Mouse (Mus musculus): ENCODE measurements around the gene Phgdh. TPM values are rescaled to one million over a fixed set of nuclear protein-coding genes. Genes with fewer than 3 reads are reported as not detected.

Gene Phgdh
- polyA plus RNA-seq, 1 experiment from 2014 or later: 206 TPM

DNA sequence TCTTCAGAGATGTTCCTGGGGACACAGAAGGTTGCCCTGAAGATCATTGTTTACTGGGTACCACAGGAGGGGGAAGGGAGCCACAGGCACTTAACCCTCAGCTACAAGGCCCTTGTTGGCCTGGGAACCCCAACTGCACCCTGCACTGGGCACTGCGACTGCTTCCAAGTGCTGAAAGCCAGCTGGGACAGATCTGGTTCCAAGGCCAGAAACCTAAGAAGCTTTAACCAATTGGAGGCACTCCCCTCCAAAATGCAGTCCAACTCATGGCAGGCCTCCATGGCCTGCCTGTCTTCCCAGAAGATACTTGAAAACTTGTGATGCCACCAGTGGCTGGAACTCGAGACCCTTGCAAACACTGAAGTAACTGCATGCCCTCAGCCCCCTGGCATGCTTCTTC lies 24.6 kb downstream of the Phgdh start:
- H3K27ac ChIP-seq: no peak overlapping the region
- WGBS: 89% methylated on average over 2 of the region's 2 CpGs
- no peaks in the 10 kb centered on the region for H3K27me3 ChIP-seq (replicated peaks)
- H3K4me1 ChIP-seq: peaks cover 11% of the 10 kb centered on the region
- no peaks in the 10 kb centered on the region for H3K9me3 ChIP-seq
- H3K4me3 ChIP-seq: no peak overlapping the region
- H3K36me3 ChIP-seq: peaks cover 6% of the 10 kb centered on the region
- no peak for ATAC-seq (ENCODE audit: low FRiP score, low read depth)
- no peak overlapping the region for H3K4me2 ChIP-seq (replicated peaks)
- no peak overlapping the region for H3K9ac ChIP-seq

DNA sequence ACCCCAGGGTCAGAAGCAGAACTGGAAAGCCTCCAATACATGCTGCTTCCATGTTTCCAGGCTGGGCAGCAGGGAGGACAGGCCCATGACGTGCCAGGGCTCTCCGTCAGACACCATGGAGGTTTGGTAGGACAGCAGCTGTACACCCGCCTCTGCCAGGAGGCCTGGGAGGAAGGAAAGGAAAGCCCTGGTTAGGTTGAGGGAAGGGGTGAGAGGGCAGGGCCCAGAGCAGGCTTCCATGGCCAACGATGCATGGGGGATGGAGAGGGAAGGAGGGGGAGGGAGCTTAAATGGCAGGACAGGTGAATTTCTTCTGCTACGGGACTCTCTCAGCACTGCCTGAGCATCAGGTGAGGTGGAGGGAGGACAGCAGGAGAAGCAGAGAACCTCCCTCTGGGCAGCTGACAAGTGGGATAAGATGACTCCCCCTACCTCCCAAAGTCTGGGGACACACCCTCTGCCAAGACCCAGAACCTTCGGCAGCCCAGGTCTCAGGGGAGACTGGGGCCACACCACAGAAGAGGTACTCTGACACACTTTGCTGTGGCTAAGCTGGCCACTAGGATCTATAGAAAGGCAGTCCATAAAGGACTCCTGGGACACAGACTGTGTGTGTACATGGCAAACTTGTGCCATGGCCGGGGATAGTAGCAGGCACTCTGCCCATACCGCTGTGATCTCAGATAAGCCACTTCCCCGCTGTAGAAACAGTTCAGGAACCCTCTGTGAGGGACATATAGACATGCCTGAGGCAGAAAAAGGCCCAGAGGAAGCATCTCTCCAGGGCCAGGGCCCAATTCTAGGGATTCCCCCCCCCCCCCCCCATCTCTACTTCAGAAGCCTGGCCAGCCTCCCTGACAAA lies 26.3 kb downstream of the Phgdh start:
- no peaks in the 10 kb centered on the region; the same call in 1 of the 2 replicates for H3K4me1 ChIP-seq
- no peaks in the 10 kb centered on the region for H3K27me3 ChIP-seq (replicated peaks)
- peak; percentile 23 for ATAC-seq (ENCODE audit: low FRiP score, low read depth)
- H3K9ac ChIP-seq: no peak overlapping the region
- 87% methylated on average over 9 of the region's 9 CpGs for WGBS
- no peaks in the 10 kb centered on the region; the same call in 1 of the 2 replicates for H3K36me3 ChIP-seq
- H3K4me3 ChIP-seq: no peak overlapping the region
- no peaks in the 10 kb centered on the region for H3K9me3 ChIP-seq
- H3K4me2 ChIP-seq (replicated peaks): no peak overlapping the region
- no peak overlapping the region for H3K27ac ChIP-seq

DNA sequence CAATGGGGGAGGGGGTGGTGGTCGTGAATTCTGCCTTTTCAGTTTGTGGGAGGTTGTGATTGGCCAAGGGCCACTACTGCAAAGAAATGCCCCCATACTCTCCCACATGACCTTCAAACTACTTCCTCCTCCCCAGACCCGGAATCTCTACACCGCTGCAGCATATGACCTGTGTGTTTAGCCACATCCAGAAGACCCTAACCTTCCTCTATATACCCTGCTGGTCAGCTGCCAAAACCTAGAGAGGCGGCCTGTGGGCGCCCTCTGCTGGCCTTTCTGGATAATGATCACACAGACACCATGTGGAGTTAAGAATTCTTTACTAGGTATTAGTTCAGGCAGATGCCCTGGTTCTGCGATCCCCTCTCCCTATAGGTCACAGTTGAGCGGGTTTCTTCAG lies 26.9 kb downstream of the Phgdh start:
- no peaks in the 10 kb centered on the region; the same call in 1 of the 2 replicates for H3K36me3 ChIP-seq
- H3K4me2 ChIP-seq (replicated peaks): no peak overlapping the region
- H3K9ac ChIP-seq: no peak overlapping the region
- WGBS: 49% methylated on average over 7 of the region's 7 CpGs
- H3K4me1 ChIP-seq: no peaks in the 10 kb centered on the region; the same call in 1 of the 2 replicates
- ATAC-seq (ENCODE audit: low FRiP score, low read depth): peak; percentile 74
- H3K9me3 ChIP-seq: no peaks in the 10 kb centered on the region
- no peak overlapping the region for H3K4me3 ChIP-seq
- H3K27me3 ChIP-seq (replicated peaks): no peaks in the 10 kb centered on the region
- no peak overlapping the region for H3K27ac ChIP-seq

DNA sequence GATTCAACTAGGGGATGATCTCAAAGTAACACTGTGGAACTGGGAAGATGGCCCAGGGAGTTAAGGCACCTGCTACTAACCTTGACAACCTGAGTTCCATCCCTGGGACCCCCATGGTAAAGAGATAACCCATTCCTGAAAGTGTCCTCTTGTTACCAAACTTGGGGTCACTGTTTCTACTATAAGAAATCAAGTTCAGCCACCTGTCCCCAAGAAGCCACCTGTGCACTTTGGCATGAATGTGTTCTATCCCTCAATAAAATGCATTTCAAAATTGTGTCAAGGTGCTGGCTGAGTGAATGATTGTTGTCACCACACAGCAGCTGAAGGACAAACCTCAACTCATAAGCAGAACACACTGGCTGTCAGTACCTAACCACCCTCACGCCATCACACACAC lies 29.3 kb downstream of the Phgdh start:
- Histone ChIP-seq H3K9ac (no peak overlapping the region), H3K36me3 (no peaks in the 10 kb centered on the region; the same call in 1 of the 2 replicates), H3K27me3 (replicated peaks) (no peaks in the 10 kb centered on the region), H3K27ac (no peak overlapping the region), H3K9me3 (no peaks in the 10 kb centered on the region), H3K4me3 (no peak overlapping the region), H3K4me2 (replicated peaks) (no peak overlapping the region), H3K4me1 (no peaks in the 10 kb centered on the region)
- 93% methylated on average over 1 of the region's 1 CpGs for WGBS
- ATAC-seq (ENCODE audit: low FRiP score, low read depth): no peak

DNA sequence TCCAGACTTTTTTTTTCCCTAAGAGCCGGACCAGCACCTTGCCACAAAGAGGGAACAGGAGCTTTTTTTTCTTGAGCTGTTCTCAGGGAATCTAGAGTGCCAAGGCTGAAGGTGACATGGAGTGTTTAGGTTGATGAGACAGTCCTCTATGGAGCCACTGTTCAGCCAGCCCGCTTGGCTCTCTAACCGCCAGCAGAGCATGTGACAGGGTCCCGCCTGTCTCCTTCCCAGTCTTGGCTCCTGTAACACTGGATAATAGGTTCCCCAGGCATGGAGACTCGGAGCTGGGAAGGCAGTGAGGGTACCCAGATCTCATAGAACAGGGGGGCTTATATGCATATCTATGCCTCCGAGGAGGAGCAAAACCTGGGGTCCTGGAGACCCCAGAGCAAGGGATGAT lies 31.2 kb downstream of the Phgdh start:
- Histone ChIP-seq H3K9me3 (no peaks in the 10 kb centered on the region), H3K4me1 (no peaks in the 10 kb centered on the region), H3K4me3 (no peak overlapping the region), H3K27ac (no peak overlapping the region), H3K4me2 (replicated peaks) (no peak overlapping the region), H3K27me3 (replicated peaks) (no peaks in the 10 kb centered on the region), H3K36me3 (no peaks in the 10 kb centered on the region), H3K9ac (no peak overlapping the region)
- 84% methylated on average over 6 of the region's 6 CpGs for WGBS
- no peak for ATAC-seq (ENCODE audit: low FRiP score, low read depth)

DNA sequence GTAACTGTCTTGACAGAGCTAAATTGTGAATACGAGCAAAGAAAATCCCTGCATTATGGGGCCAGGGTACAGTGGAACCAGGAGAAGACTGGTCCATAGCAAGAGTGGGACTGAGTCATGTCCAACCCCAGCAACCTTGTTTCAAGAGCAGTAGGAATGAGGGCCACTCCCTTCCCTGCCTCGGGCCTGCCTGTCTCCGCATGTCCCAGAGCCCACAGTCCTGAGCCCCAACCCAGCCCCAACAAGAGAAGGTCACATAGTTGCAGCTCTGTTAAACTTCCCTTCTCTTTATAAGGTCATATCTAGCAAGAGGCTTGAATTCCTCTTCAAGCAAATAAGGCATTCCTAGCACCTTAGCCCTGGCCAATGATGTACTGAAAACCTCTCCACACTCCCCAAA lies 38.0 kb downstream of the Phgdh start:
- Histone ChIP-seq H3K36me3 (no peaks in the 10 kb centered on the region), H3K27me3 (replicated peaks) (no peaks in the 10 kb centered on the region), H3K27ac (no peak overlapping the region), H3K4me1 (no peaks in the 10 kb centered on the region), H3K9me3 (no peaks in the 10 kb centered on the region), H3K4me3 (no peak overlapping the region), H3K9ac (no peak overlapping the region), H3K4me2 (replicated peaks) (no peak overlapping the region)
- no peak for ATAC-seq (ENCODE audit: low FRiP score, low read depth)
- WGBS: 94% methylated on average over 3 of the region's 3 CpGs

DNA sequence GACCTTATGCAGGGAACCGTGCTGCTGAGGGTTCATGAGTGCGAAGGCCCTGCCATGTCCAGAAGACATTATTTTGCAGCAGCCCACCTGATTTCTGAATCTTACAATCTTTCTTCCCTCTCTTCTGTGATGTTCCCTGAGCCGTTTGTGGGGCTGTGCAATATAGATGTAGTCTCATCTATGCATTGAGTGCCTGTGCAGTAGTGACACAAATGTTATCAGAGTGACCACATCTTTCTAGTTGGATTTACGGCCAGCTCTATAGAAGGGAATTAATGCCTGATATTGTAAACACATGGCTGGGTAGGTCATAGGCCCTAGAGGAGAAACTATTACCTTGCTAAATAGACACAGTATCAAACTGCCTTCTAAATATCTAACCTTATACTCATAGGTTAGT lies 39.5 kb downstream of the Phgdh start:
- H3K4me3 ChIP-seq: no peak overlapping the region
- H3K9me3 ChIP-seq: no peaks in the 10 kb centered on the region
- no peak overlapping the region for H3K27ac ChIP-seq
- no peaks in the 10 kb centered on the region for H3K36me3 ChIP-seq
- no peak overlapping the region for H3K4me2 ChIP-seq (replicated peaks)
- WGBS: 88% methylated on average over 4 of the region's 4 CpGs
- no peak overlapping the region for H3K9ac ChIP-seq
- no peaks in the 10 kb centered on the region for H3K27me3 ChIP-seq (replicated peaks)
- no peaks in the 10 kb centered on the region for H3K4me1 ChIP-seq
- ATAC-seq (ENCODE audit: low FRiP score, low read depth): no peak

DNA sequence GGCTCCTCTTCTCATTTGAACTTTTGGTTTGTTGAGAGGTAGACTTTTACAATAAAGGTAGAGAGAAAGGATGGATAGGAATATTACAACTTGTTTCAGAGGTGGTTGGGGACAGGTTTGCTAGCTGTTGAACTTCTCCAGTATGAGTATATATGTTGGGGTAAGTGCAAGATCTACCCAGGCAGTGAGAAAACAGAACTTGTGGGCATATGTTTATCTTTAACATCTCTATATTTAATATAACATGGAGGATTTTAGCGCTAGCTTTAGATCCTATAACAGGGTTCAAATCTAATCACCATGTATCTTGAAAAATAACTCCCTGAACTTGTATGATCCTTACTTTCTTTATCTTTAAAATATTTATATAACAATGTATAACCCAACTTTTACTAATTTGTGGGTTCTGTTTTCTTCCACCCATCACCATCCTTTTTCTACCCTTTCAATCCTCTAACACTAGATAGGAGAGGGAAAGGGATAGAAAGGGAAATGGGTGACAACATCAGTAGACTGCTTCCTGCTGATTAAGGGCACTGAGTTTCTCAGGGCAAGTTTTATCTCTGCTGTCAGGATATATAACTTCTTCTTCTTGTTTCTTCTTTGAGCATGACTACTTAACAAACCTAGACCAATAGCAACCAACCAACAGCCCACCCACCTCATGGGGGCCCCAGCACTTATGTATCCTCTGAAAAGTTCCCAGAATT lies 40.2 kb downstream of the Phgdh start:
- Histone ChIP-seq H3K9me3 (no peaks in the 10 kb centered on the region), H3K4me1 (no peaks in the 10 kb centered on the region), H3K9ac (no peak overlapping the region), H3K36me3 (no peaks in the 10 kb centered on the region), H3K27me3 (replicated peaks) (no peaks in the 10 kb centered on the region), H3K4me3 (no peak overlapping the region), H3K4me2 (replicated peaks) (no peak overlapping the region), H3K27ac (no peak overlapping the region)
- no peak for ATAC-seq (ENCODE audit: low FRiP score, low read depth)
- WGBS: 88% methylated on average over 1 of the region's 1 CpGs

DNA sequence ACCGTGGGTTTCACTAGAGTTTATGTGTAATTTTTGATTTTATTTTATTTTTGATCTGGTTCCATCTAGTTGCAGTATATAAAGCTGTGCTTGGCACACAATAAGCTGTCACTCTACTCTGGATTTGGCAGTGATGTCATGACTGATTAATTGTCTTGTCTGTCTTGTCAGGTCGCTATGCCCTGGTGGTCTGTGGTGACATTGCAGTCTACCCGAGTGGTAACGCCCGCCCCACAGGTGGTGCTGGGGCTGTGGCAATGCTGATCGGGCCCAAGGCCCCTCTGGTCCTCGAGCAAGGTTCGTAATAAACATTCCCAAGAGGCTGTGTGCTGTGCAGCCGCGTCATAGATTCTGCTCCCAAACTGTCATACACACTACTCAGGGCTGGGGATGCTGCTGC lies 43.8 kb downstream of the Phgdh start:
- H3K9ac ChIP-seq: no peak overlapping the region
- H3K27me3 ChIP-seq (replicated peaks): no peaks in the 10 kb centered on the region
- no peak overlapping the region for H3K27ac ChIP-seq
- H3K9me3 ChIP-seq: no peaks in the 10 kb centered on the region
- no peak overlapping the region for H3K4me2 ChIP-seq (replicated peaks)
- no peak for ATAC-seq (ENCODE audit: low FRiP score, low read depth)
- H3K36me3 ChIP-seq: no peaks in the 10 kb centered on the region
- WGBS: 75% methylated on average over 10 of the region's 10 CpGs
- no peaks in the 10 kb centered on the region for H3K4me1 ChIP-seq
- no peak overlapping the region for H3K4me3 ChIP-seq

DNA sequence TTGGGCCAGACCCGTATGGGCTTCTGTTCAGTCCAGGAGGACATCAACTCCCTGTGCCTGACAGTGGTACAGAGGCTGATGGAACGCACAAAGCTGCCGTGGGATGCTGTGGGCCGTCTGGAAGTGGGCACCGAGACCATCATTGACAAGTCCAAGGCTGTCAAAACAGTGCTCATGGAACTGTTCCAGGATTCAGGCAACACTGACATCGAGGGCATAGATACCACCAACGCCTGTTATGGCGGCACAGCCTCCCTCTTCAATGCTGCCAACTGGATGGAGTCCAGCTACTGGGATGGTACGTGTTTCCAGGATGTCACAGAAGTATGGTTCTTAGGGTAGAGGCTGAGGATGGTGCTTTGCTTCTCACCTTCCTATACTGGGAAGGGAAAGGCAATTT lies 48.7 kb downstream of the Phgdh start:
- Histone ChIP-seq H3K9ac (no peak overlapping the region), H3K27me3 (replicated peaks) (no peaks in the 10 kb centered on the region), H3K4me3 (no peak overlapping the region), H3K36me3 (no peaks in the 10 kb centered on the region), H3K4me1 (no peaks in the 10 kb centered on the region), H3K27ac (no peak overlapping the region), H3K4me2 (replicated peaks) (no peak overlapping the region), H3K9me3 (no peaks in the 10 kb centered on the region)
- 92% methylated on average over 9 of the region's 9 CpGs for WGBS
- no peak for ATAC-seq (ENCODE audit: low FRiP score, low read depth)

DNA sequence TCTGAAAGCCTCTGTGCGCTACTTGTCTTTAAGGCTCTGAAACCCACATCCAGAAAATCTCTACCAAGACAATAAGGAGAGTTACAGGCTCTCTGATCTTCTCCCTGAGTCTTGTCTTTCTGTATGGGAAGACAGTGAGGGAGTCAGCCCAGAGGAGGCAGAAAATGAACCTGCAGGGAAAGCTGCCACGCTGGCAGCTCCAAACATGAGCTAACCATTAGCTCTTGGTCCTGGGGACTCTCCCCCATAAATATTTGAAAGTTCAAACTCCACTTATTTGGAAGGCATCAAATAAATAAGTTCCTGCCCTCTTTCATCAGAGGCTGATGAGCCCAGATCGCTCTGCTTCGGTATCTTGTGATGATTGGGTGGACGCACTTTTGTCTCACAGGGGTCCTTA lies 56.6 kb downstream of the Phgdh start:
- H3K4me2 ChIP-seq (replicated peaks): no peak overlapping the region
- no peak overlapping the region for H3K27ac ChIP-seq
- 91% methylated on average over 5 of the region's 5 CpGs for WGBS
- no peaks in the 10 kb centered on the region for H3K4me1 ChIP-seq
- no peak overlapping the region for H3K9ac ChIP-seq
- no peak overlapping the region for H3K4me3 ChIP-seq
- H3K36me3 ChIP-seq: no peaks in the 10 kb centered on the region
- ATAC-seq (ENCODE audit: low FRiP score, low read depth): no peak
- H3K9me3 ChIP-seq: no peaks in the 10 kb centered on the region
- H3K27me3 ChIP-seq (replicated peaks): no peaks in the 10 kb centered on the region

DNA sequence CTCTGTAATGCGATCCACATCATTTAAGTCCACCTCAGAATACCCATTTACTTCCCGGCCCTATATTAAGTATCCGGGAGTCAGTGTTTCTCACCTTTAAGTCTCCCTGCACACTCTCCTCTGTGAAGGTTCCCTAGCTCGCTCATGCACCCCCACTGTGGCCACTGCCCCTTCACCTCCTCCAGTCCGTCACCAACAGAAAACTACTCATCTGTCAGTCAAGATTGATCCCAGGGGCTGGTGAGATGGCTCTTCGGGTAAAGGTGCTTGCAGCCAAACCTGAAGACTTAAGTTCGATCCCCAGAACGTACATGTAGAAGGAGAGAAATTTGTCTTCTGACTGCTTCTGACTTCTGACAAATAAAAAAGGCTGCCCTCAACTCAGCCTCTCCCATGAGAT lies 57.4 kb downstream of the Phgdh start:
- Histone ChIP-seq H3K36me3 (no peaks in the 10 kb centered on the region), H3K4me1 (no peaks in the 10 kb centered on the region), H3K4me3 (no peak overlapping the region), H3K27me3 (replicated peaks) (no peaks in the 10 kb centered on the region), H3K9me3 (no peaks in the 10 kb centered on the region), H3K4me2 (replicated peaks) (no peak overlapping the region), H3K27ac (no peak overlapping the region), H3K9ac (no peak overlapping the region)
- WGBS: 94% methylated on average over 8 of the region's 8 CpGs
- ATAC-seq (ENCODE audit: low FRiP score, low read depth): no peak

Measured in neural tube, embryonic 12.5 days (tissue).